Mouse (Mus musculus): ENCODE results near the gene Atp5mpl. TPM values are rescaled to one million over a fixed set of nuclear protein-coding genes. Genes with fewer than 3 reads are reported as not detected.

Gene Atp5mpl
- polyA plus RNA-seq, 1 experiment from 2014 or later = 987 TPM

- H3K9ac ChIP-seq (replicated peaks) = no peak overlapping the region
- no peak overlapping the region for H3K27ac ChIP-seq (replicated peaks)
- H3K4me1 ChIP-seq = peaks cover 12% of the 10 kb centered on the region; the same call in 1 of the 2 replicates
- H3K36me3 ChIP-seq = no peaks in the 10 kb centered on the region
- no peak overlapping the region for H3K4me2 ChIP-seq
- no peaks in the 10 kb centered on the region for H3K9me3 ChIP-seq (replicated peaks)
- H3K4me3 ChIP-seq (replicated peaks) = no peak overlapping the region
- H3K27me3 ChIP-seq (replicated peaks) = no peaks in the 10 kb centered on the region
- 88% methylated on average over 18 of the region's 18 CpGs for WGBS
- ATAC-seq (ENCODE audit: low FRiP score) = no peak
Measured at GRCm38 (mm10) chr12:111928411-111928966, 38.3 kb downstream of the Atp5mpl start.

- H3K36me3 ChIP-seq = no peaks in the 10 kb centered on the region
- no peak overlapping the region for H3K4me3 ChIP-seq (replicated peaks)
- ATAC-seq (ENCODE audit: low FRiP score) = no peak
- H3K9ac ChIP-seq (replicated peaks) = no peak overlapping the region
- WGBS = 65% methylated on average over 1 of the region's 1 CpGs
- peaks cover 7% of the 10 kb centered on the region; the same call in 1 of the 2 replicates for H3K4me1 ChIP-seq
- H3K4me2 ChIP-seq = no peak overlapping the region
- no peak overlapping the region for H3K27ac ChIP-seq (replicated peaks)
- H3K9me3 ChIP-seq (replicated peaks) = no peaks in the 10 kb centered on the region
- no peaks in the 10 kb centered on the region for H3K27me3 ChIP-seq (replicated peaks)
Measured at GRCm38 (mm10) chr12:111927338-111927737, 39.4 kb downstream of the Atp5mpl start.

GRCm38 (mm10) chr12:111923117-111923516 is 43.7 kb downstream of the Atp5mpl start:
- Histone ChIP-seq H3K9ac (replicated peaks) (no peak overlapping the region), H3K4me1 (peaks cover 7% of the 10 kb centered on the region; the same call in 1 of the 2 replicates), H3K27me3 (replicated peaks) (no peaks in the 10 kb centered on the region), H3K4me3 (replicated peaks) (no peak overlapping the region), H3K27ac (replicated peaks) (no peak overlapping the region), H3K36me3 (no peaks in the 10 kb centered on the region), H3K9me3 (replicated peaks) (no peaks in the 10 kb centered on the region), H3K4me2 (no peak overlapping the region)
- 93% methylated on average over 6 of the region's 6 CpGs for WGBS
- no peak for ATAC-seq (ENCODE audit: low FRiP score)

- Histone ChIP-seq H3K27ac (replicated peaks) (no peak overlapping the region), H3K27me3 (replicated peaks) (no peaks in the 10 kb centered on the region), H3K36me3 (no peaks in the 10 kb centered on the region), H3K4me2 (no peak overlapping the region), H3K9me3 (replicated peaks) (no peaks in the 10 kb centered on the region), H3K4me1 (no peaks in the 10 kb centered on the region), H3K9ac (replicated peaks) (no peak overlapping the region), H3K4me3 (replicated peaks) (no peak overlapping the region)
- no peak for ATAC-seq (ENCODE audit: low FRiP score)
- 57% methylated on average over 9 of the region's 9 CpGs for WGBS
Measured at GRCm38 (mm10) chr12:111920046-111920445, 46.7 kb downstream of the Atp5mpl start.

- ATAC-seq (ENCODE audit: low FRiP score) = no peak
- no peaks in the 10 kb centered on the region for H3K36me3 ChIP-seq
- H3K4me1 ChIP-seq = no peaks in the 10 kb centered on the region
- no peaks in the 10 kb centered on the region for H3K27me3 ChIP-seq (replicated peaks)
- no peak overlapping the region; the same call in 1 of the 2 replicates for H3K4me2 ChIP-seq
- H3K27ac ChIP-seq (replicated peaks) = no peak overlapping the region; the same call in 1 of the 2 replicates
- H3K9ac ChIP-seq (replicated peaks) = no peak overlapping the region; the same call in 1 of the 2 replicates
- H3K4me3 ChIP-seq (replicated peaks) = no peak overlapping the region
- WGBS = 59% methylated on average over 12 of the region's 12 CpGs
- no peaks in the 10 kb centered on the region for H3K9me3 ChIP-seq (replicated peaks)
Measured at GRCm38 (mm10) chr12:111916514-111917217, 50.1 kb downstream of the Atp5mpl start.

GRCm38 (mm10) chr12:111915781-111916180 is 51.0 kb downstream of the Atp5mpl start:
- Histone ChIP-seq H3K4me2 (no peak overlapping the region), H3K36me3 (no peaks in the 10 kb centered on the region), H3K27me3 (replicated peaks) (no peaks in the 10 kb centered on the region), H3K4me3 (replicated peaks) (no peak overlapping the region), H3K9me3 (replicated peaks) (no peaks in the 10 kb centered on the region), H3K4me1 (no peaks in the 10 kb centered on the region), H3K9ac (replicated peaks) (no peak overlapping the region), H3K27ac (replicated peaks) (no peak overlapping the region)
- 92% methylated on average over 6 of the region's 6 CpGs for WGBS
- ATAC-seq (ENCODE audit: low FRiP score) = no peak

GRCm38 (mm10) chr12:111914031-111914430 is 52.7 kb downstream of the Atp5mpl start:
- ATAC-seq (ENCODE audit: low FRiP score) = no peak
- H3K36me3 ChIP-seq = no peaks in the 10 kb centered on the region
- no peak overlapping the region for H3K9ac ChIP-seq (replicated peaks)
- H3K4me3 ChIP-seq (replicated peaks) = no peak overlapping the region
- no peak overlapping the region for H3K4me2 ChIP-seq
- 32% methylated on average over 3 of the region's 3 CpGs for WGBS
- H3K27me3 ChIP-seq (replicated peaks) = peaks cover 8% of the 10 kb centered on the region; the same call in 1 of the 2 replicates
- peaks cover under 1% of the 10 kb centered on the region; the same call in 1 of the 2 replicates for H3K4me1 ChIP-seq
- H3K27ac ChIP-seq (replicated peaks) = no peak overlapping the region
- H3K9me3 ChIP-seq (replicated peaks) = no peaks in the 10 kb centered on the region

- no peak overlapping the region for H3K27ac ChIP-seq (replicated peaks)
- H3K4me1 ChIP-seq = peaks cover 9% of the 10 kb centered on the region
- WGBS = 91% methylated on average over 7 of the region's 7 CpGs
- H3K36me3 ChIP-seq = no peaks in the 10 kb centered on the region
- no peak overlapping the region for H3K9ac ChIP-seq (replicated peaks)
- H3K4me3 ChIP-seq (replicated peaks) = no peak overlapping the region
- H3K27me3 ChIP-seq (replicated peaks) = peaks cover 8% of the 10 kb centered on the region; the same call in 1 of the 2 replicates
- H3K9me3 ChIP-seq (replicated peaks) = no peaks in the 10 kb centered on the region
- no peak overlapping the region for H3K4me2 ChIP-seq
- no peak for ATAC-seq (ENCODE audit: low FRiP score)
Measured at GRCm38 (mm10) chr12:111912802-111913201, 54.0 kb downstream of the Atp5mpl start.

- Histone ChIP-seq H3K27ac (replicated peaks) (no peak overlapping the region), H3K36me3 (no peaks in the 10 kb centered on the region), H3K9me3 (replicated peaks) (no peaks in the 10 kb centered on the region), H3K9ac (replicated peaks) (no peak overlapping the region), H3K4me1 (peaks cover 9% of the 10 kb centered on the region), H3K4me3 (replicated peaks) (no peak overlapping the region), H3K4me2 (no peak overlapping the region), H3K27me3 (replicated peaks) (peaks cover 8% of the 10 kb centered on the region; the same call in 1 of the 2 replicates)
- WGBS = 89% methylated on average over 2 of the region's 2 CpGs
- ATAC-seq (ENCODE audit: low FRiP score) = no peak
Measured at GRCm38 (mm10) chr12:111911796-111912195, 55.0 kb downstream of the Atp5mpl start.

Other genes with a start within 250 kb of the Atp5mpl start
- 504 and 568 TPM in 2 replicates for gene Klc1, start 208.1 kb downstream of the Atp5mpl start, polyA plus RNA-seq (2015; fragmentation: Nextera tagmentation; extraction: Ambion mirVana)
- 2.5 and 4.6 TPM in 2 replicates for gene Xrcc3, start 153.1 kb downstream of the Atp5mpl start, polyA plus RNA-seq (2015; fragmentation: Nextera tagmentation; extraction: Ambion mirVana)
- gene Zfyve21, start 152.8 kb downstream of the Atp5mpl start, polyA plus RNA-seq (2015; fragmentation: Nextera tagmentation; extraction: Ambion mirVana) = 39.8 and 64.0 TPM in 2 replicates
- 32.1 and 33.5 TPM in 2 replicates for gene Ppp1r13b, start 58.9 kb downstream of the Atp5mpl start, polyA plus RNA-seq (2015; fragmentation: Nextera tagmentation; extraction: Ambion mirVana)
- gene Tdrd9, start 4.6 kb upstream of the Atp5mpl start, polyA plus RNA-seq (2015; fragmentation: Nextera tagmentation; extraction: Ambion mirVana) = 0.18 and 0.37 TPM in 2 replicates
- gene Rd3l, start 14.3 kb upstream of the Atp5mpl start, polyA plus RNA-seq (2015; fragmentation: Nextera tagmentation; extraction: Ambion mirVana) = not detected in 2 replicates
- 0.84 and 3.3 TPM in 2 replicates for gene Aspg, start 139.7 kb upstream of the Atp5mpl start, polyA plus RNA-seq (2015; fragmentation: Nextera tagmentation; extraction: Ambion mirVana)
- 4.0 and 4.2 TPM in 2 replicates for gene Kif26a, start 179.2 kb upstream of the Atp5mpl start, polyA plus RNA-seq (2015; fragmentation: Nextera tagmentation; extraction: Ambion mirVana)